Mouse (Mus musculus): ENCODE data around the gene Rab3ip. TPM values are rescaled to one million over a fixed set of nuclear protein-coding genes. Genes with fewer than 3 reads are reported as not detected.

The Rab3ip gene
- polyA plus RNA-seq, 1 experiment from 2014 or later: 14.4 TPM

DNA sequence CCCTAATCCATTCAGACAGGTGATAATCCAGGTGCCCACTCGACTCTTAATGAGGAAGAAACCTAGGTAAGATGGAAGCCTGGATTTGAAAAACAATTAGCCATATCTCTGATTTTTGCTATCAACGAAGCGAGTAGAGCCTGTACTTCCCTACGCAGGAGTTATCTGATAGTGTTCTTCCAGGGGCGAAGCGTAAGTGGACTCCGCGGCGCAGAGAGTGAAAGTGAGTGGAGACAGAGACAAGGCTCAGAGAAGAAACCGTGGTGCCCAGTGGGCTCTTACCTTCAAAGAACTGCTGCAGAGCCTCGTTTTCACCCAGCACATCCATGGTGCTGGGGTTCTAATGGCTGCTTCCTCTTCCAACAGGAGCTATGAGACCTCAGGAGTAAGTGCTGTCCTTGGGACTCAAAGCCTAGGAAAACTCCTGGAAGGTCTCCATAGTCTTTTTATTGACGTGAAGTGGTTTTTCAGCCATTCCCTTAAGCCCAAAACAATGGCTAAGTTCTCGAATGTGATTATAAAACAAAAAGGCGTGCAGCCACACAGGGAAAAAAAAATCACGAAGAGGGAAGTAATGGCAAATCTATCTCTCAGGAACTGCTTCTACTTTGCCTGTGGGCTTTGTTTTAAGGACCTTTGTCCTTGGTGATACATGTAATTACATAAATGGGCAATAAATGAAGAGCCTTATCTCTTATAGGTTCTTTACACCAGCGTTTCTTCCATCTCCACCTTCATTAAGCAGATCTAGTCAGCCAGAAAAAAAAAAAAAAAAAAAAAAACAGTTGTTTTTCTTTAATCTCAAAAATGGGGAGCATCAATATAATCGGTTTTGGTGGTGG, 54.0 kb downstream of the Rab3ip start, which contains the start of gene Myrfl:
Gene Myrfl, minus strand, starts transcription at position 584 of the 842 bp plus-strand sequence.
- H3K4me1 ChIP-seq (replicated peaks; ENCODE audit: control insufficient read depth, insufficient read depth): no peaks in the 10 kb centered on the region
- no peaks in the 10 kb centered on the region for H3K9me3 ChIP-seq (ENCODE audit: control insufficient read depth, low read length)
- TF ChIP-seq CTCF (IDR thresholded peaks at IDR 0.05; ENCODE audit: low read depth) (no peak), EP300 (optimal IDR thresholded peaks at IDR 0.05) (no peak)
- no peaks in the 10 kb centered on the region for H3K27me3 ChIP-seq (ENCODE audit: control insufficient read depth, insufficient read depth, low read length)
- no peak within 1 kb of the TSS for H3K9ac ChIP-seq (ENCODE audit: low read length)
- no peaks in the 10 kb centered on the region for H3K36me3 ChIP-seq (ENCODE audit: control insufficient read depth, insufficient read depth, low read length)
- no peak within 1 kb of the TSS for H3K27ac ChIP-seq (replicated peaks)
- DNase-seq (ENCODE audit: low spot score) (no peak), ATAC-seq (ENCODE audit: low FRiP score, low TSS enrichment) (no peak)
- H3K4me2 ChIP-seq (replicated peaks; ENCODE audit: low read depth): no peak within 1 kb of the TSS
- WGBS: 76% methylated on average over 17 of the region's 17 CpGs
- no peak within 1 kb of the TSS for H3K4me3 ChIP-seq (ENCODE audit: low read depth, low read length)

- no peak overlapping the region for H3K4me2 ChIP-seq (replicated peaks; ENCODE audit: low read depth)
- no peak for DNase-seq (ENCODE audit: low spot score)
- no peak for ATAC-seq (ENCODE audit: low FRiP score, low TSS enrichment)
- H3K4me1 ChIP-seq (replicated peaks; ENCODE audit: control insufficient read depth, insufficient read depth): no peaks in the 10 kb centered on the region
- no peak overlapping the region for H3K4me3 ChIP-seq (ENCODE audit: low read depth, low read length)
- no peak overlapping the region for H3K27ac ChIP-seq (replicated peaks)
- no peak overlapping the region for H3K9ac ChIP-seq (ENCODE audit: low read length)
- 87% methylated on average over 12 of the region's 12 CpGs for WGBS
- H3K36me3 ChIP-seq (ENCODE audit: control insufficient read depth, insufficient read depth, low read length): no peaks in the 10 kb centered on the region
- TF ChIP-seq EP300 (optimal IDR thresholded peaks at IDR 0.05) (no peak), CTCF (IDR thresholded peaks at IDR 0.05; ENCODE audit: low read depth) (no peak)
- H3K9me3 ChIP-seq (ENCODE audit: control insufficient read depth, low read length): no peaks in the 10 kb centered on the region
- no peaks in the 10 kb centered on the region for H3K27me3 ChIP-seq (ENCODE audit: control insufficient read depth, insufficient read depth, low read length)
These were observed 55.3 kb downstream of the Rab3ip start for GRCm38 (mm10) chr10:116895108-116895833.

DNA sequence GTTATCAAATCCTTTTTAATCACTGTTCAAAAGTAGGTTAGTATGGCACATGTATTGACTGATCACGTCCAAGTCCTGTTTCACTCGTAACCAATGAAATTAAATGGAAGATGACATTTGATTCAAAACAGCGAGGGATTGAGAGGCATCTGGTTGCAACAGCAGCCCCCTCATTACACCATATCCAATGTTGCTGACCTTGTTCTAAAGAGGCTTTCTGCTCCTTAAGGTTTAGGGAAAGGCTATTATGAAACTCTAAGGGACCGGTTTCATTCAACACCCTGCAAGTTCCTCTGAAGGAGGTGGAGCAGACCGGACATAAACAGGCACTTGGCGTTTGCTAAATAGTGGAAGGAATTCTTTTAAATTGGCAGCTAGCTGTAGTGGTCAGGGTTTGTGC, 56.0 kb downstream of the Rab3ip start:
- no peaks in the 10 kb centered on the region for H3K36me3 ChIP-seq (ENCODE audit: control insufficient read depth, insufficient read depth, low read length)
- no peaks in the 10 kb centered on the region for H3K9me3 ChIP-seq (ENCODE audit: control insufficient read depth, low read length)
- 74% methylated on average over 6 of the region's 6 CpGs for WGBS
- no peak for DNase-seq (ENCODE audit: low spot score)
- no peak overlapping the region for H3K4me2 ChIP-seq (replicated peaks; ENCODE audit: low read depth)
- no peak overlapping the region for H3K27ac ChIP-seq (replicated peaks)
- no peaks in the 10 kb centered on the region for H3K27me3 ChIP-seq (ENCODE audit: control insufficient read depth, insufficient read depth, low read length)
- no peaks in the 10 kb centered on the region for H3K4me1 ChIP-seq (replicated peaks; ENCODE audit: control insufficient read depth, insufficient read depth)
- ATAC-seq (ENCODE audit: low FRiP score, low TSS enrichment): no peak
- no peak for TF ChIP-seq CTCF (IDR thresholded peaks at IDR 0.05; ENCODE audit: low read depth)
- TF ChIP-seq EP300 (optimal IDR thresholded peaks at IDR 0.05): no peak
- H3K4me3 ChIP-seq (ENCODE audit: low read depth, low read length): no peak overlapping the region
- no peak overlapping the region for H3K9ac ChIP-seq (ENCODE audit: low read length)

GRCm38 (mm10) chr10:116893753-116894152, 56.8 kb downstream of the Rab3ip start:
- Histone ChIP-seq H3K4me2 (replicated peaks; ENCODE audit: low read depth) (no peak overlapping the region), H3K4me1 (replicated peaks; ENCODE audit: control insufficient read depth, insufficient read depth) (no peaks in the 10 kb centered on the region), H3K9ac (ENCODE audit: low read length) (no peak overlapping the region), H3K27me3 (ENCODE audit: control insufficient read depth, insufficient read depth, low read length) (no peaks in the 10 kb centered on the region), H3K27ac (replicated peaks) (no peak overlapping the region), H3K9me3 (ENCODE audit: control insufficient read depth, low read length) (no peaks in the 10 kb centered on the region), H3K4me3 (ENCODE audit: low read depth, low read length) (no peak overlapping the region), H3K36me3 (ENCODE audit: control insufficient read depth, insufficient read depth, low read length) (no peaks in the 10 kb centered on the region)
- no peak for TF ChIP-seq EP300 (optimal IDR thresholded peaks at IDR 0.05)
- peak; percentile 79 for TF ChIP-seq CTCF (IDR thresholded peaks at IDR 0.05; ENCODE audit: low read depth)
- DNase-seq (ENCODE audit: low spot score) (peak; percentile 48), ATAC-seq (ENCODE audit: low FRiP score, low TSS enrichment) (0 out of 2 replicates have a peak, but pooled peaks have one; percentile 40)
- 13% methylated on average over 3 of the region's 3 CpGs for WGBS

DNA sequence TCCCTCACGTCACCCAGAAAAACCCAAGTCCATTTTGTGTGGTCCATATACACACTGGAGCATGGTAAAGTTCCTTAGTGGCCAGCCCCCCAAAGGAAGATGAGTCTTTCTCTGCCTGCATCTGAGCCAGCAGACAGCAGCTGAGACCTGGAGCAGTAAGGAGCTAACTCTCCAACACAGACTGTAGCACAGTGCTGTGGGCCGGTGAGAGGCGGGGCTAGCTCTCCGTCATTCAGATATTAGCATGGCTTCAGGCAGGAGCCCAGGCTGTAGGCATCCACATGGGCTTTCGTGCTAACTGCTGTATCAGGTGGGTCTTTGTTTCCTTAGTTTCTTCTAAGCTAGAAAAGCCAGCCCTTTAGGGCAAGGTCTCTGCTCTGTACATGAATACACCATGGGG, 60.0 kb downstream of the Rab3ip start:
- no peak for ATAC-seq (ENCODE audit: low FRiP score, low TSS enrichment)
- 49% methylated on average over 5 of the region's 5 CpGs for WGBS

More for the DNA sequence above, 60.0 kb downstream of the Rab3ip start:
- Histone ChIP-seq H3K4me2 (replicated peaks; ENCODE audit: low read depth) (no peak overlapping the region), H3K4me1 (replicated peaks; ENCODE audit: control insufficient read depth, insufficient read depth) (no peaks in the 10 kb centered on the region), H3K4me3 (ENCODE audit: low read depth, low read length) (no peak overlapping the region), H3K36me3 (ENCODE audit: control insufficient read depth, insufficient read depth, low read length) (no peaks in the 10 kb centered on the region), H3K9ac (ENCODE audit: low read length) (no peak overlapping the region), H3K9me3 (ENCODE audit: control insufficient read depth, low read length) (no peaks in the 10 kb centered on the region), H3K27ac (replicated peaks) (no peak overlapping the region), H3K27me3 (ENCODE audit: control insufficient read depth, insufficient read depth, low read length) (no peaks in the 10 kb centered on the region)
- no peak for TF ChIP-seq EP300 (optimal IDR thresholded peaks at IDR 0.05)
- no peak for TF ChIP-seq CTCF (IDR thresholded peaks at IDR 0.05; ENCODE audit: low read depth)
- no peak for DNase-seq (ENCODE audit: low spot score)
